Mouse (Mus musculus): ENCODE data around the gene Gtf2ird1. TPM values are rescaled to one million over a fixed set of nuclear protein-coding genes. Genes with fewer than 3 reads are reported as not detected.

Gene Gtf2ird1
- total RNA-seq, 2 experiments from 2014 or later = 39.9 to 44.9 TPM

DNA sequence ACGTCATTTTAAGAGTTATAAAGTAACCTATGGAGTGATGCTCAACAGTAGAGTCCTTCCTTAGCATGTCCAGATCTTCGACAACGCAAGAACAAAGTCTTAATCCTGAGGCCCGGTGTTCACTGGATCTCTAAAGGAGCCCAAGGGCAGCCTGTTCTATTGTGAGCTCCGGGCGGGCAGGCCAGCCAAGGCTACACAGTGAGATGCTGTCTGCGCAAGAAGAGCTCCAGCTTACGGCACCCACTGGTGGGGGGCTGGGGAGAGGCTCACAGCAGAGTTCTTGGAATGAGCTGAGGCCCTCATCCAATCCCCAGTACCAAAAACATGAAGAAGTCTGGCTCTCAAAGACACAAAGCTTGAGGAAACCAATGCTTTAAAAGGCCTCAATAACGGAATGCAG, 146.3 kb downstream of the Gtf2ird1 start:
- intact Hi-C loops (cut with DNase I) = no loop called here
- DNase-seq (ENCODE audit: extremely low spot score in 1 of 2, low spot score in 2 of 2) = no peak

DNA sequence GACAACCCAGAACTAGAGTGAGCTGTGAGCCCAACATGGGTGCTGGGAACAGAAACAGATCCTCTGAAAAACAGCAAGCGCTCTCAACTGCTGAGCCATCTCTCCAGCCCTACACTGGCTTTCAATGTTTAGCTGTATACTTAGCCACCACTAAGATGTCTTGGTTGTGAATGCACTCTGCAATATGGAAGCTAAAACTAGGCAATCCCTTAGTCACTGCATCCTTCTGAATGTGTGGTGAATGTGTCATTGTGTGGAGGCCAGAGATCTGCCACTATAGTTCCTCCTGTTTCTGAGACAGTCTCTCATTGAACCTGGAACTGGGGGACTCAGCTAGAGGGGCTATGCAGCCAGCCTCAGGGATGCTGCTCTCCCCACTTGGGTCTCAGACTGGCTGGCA, 147.2 kb downstream of the Gtf2ird1 start:
- no peak for DNase-seq (ENCODE audit: extremely low spot score in 1 of 2, low spot score in 2 of 2)
- intact Hi-C loops (cut with DNase I) = no loop called here

Small RNAs within 50 kb of the gene (microRNA-seq; reads per million reads assigned to microRNA genes)
- gene Gm26340 (not detected), gene Mir3965 (not detected)

Other genes with a start within 250 kb of the Gtf2ird1 start
- gene Ncf1, start 227.1 kb downstream of the Gtf2ird1 start, total RNA-seq (2021) = 1 to 10 TPM; 5.7 to 8.3 TPM
- gene Gtf2i, start 142.0 kb downstream of the Gtf2ird1 start, total RNA-seq (2021) = 100 to 1,000 TPM; 186 to 207 TPM
- 100 to 1,000 TPM; 121 to 130 TPM for gene Clip2, start 95.7 kb upstream of the Gtf2ird1 start, total RNA-seq (2021)
- under 1 TPM in 1 of 2 experiments, not detected in 1; 0.17 TPM for gene Syna, start 103.5 kb upstream of the Gtf2ird1 start, total RNA-seq (2021)
- 10 to 100 TPM; 78.3 to 80.8 TPM for gene Rfc2, start 124.7 kb upstream of the Gtf2ird1 start, total RNA-seq (2021)
- gene Lat2, start 158.3 kb upstream of the Gtf2ird1 start, total RNA-seq (2021) = 1 to 10 TPM; 1.2 to 2.1 TPM
- 100 to 1,000 TPM; 298 to 310 TPM for gene Eif4h, start 182.8 kb upstream of the Gtf2ird1 start, total RNA-seq (2021)
- 10 to 100 TPM; 60.8 to 62.0 TPM for gene Limk1, start 231.9 kb upstream of the Gtf2ird1 start, total RNA-seq (2021)